Mouse (Mus musculus) kidney, embryonic 16.5 days (tissue): ENCODE data around the gene Fitm1. TPM values are rescaled to one million over a fixed set of nuclear protein-coding genes. Genes with fewer than 3 reads are reported as not detected.

ENCODE experiments used
- ATAC-seq: fragments of 200-750 bp; cut with Nextera tagmentation; 2 replicates; pipeline ENCODE4 v1.8.0; 2017; ENCODE audit warnings: moderate TSS enrichment; ENCODE audit not compliant: low FRiP score, low TSS enrichment
- H3K27ac ChIP-seq: fragments of 300-500 bp; sonication (generic); 2 replicates; pipeline ENCODE4 v1.5.1; 2014; ENCODE audit warnings: low read length
- H3K27me3 ChIP-seq: fragments of 300-500 bp; sonication (generic); 2 replicates; pipeline ENCODE4 v1.6.1; 2014; ENCODE audit warnings: low read length, control low read depth, mixed read lengths; ENCODE audit not compliant: insufficient read depth
- H3K36me3 ChIP-seq: fragments of 300-500 bp; sonication (generic); 2 replicates; pipeline ENCODE4 v1.6.1; 2014; ENCODE audit warnings: low read length, control low read depth, mixed read lengths; ENCODE audit not compliant: insufficient read depth
- H3K4me1 ChIP-seq: fragments of 300-500 bp; sonication (generic); 2 replicates; pipeline ENCODE4 v1.6.1; 2014; ENCODE audit warnings: low read length, control low read depth, mixed read lengths; ENCODE audit not compliant: insufficient read depth
- H3K4me2 ChIP-seq: fragments of 300-500 bp; sonication (generic); replicated peaks from 2 replicates; pipeline ENCODE4 v1.6.1; 2014; ENCODE audit warnings: low read depth, low read length
- H3K4me3 ChIP-seq: fragments of 300-500 bp; sonication (generic); 2 replicates; pipeline ENCODE4 v1.5.1; 2014; ENCODE audit warnings: mild to moderate bottlenecking, low read length
- H3K9ac ChIP-seq: fragments of 300-500 bp; sonication (generic); replicated peaks from 2 replicates; pipeline ENCODE4 v1.6.1; 2014; ENCODE audit warnings: low read length
- H3K9me3 ChIP-seq: fragments of 300-500 bp; sonication (generic); 2 replicates; pipeline ENCODE4 v1.6.1; 2016; ENCODE audit warnings: low read length, control low read depth
- WGBS: fragments of 180-500 bp; shearing (Covaris S2); extraction: QIAGEN DNeasy Blood & Tissue Kit; methylation state at CpG from one replicate; pipeline ENCODE4 v1.1.7; 2014; 5-methylcytosine and 5-hydroxymethylcytosine counted together
- polyA plus RNA-seq: library from polyadenylated mRNA; unstranded; fragments of >200 nt; fragmentation: Nextera tagmentation; extraction: Ambion mirVana; gene quantifications from 2 replicates; pipeline ENCODE4 v1.2.1, GENCODE M21; 2015

Fitm1 gene
- polyA plus RNA-seq, 1 experiment from 2014 or later, result 4.5 TPM

- no peaks in the 10 kb centered on the region for H3K4me1 ChIP-seq
- H3K9ac ChIP-seq, result no peak overlapping the region
- peaks cover 27% of the 10 kb centered on the region for H3K36me3 ChIP-seq
- WGBS, result 94% methylated on average over 8 of the region's 8 CpGs
- no peaks in the 10 kb centered on the region for H3K9me3 ChIP-seq
- no peak overlapping the region for H3K4me2 ChIP-seq
- ATAC-seq, result no peak
- H3K4me3 ChIP-seq, result no peak overlapping the region
- no peak overlapping the region for H3K27ac ChIP-seq
- no peaks in the 10 kb centered on the region for H3K27me3 ChIP-seq
Measured at GRCm38 (mm10) chr14:55551794-55552193, 23.6 kb upstream of the Fitm1 start.

- H3K36me3 ChIP-seq, result 0 out of 2 replicates have a peak, but pooled peaks cover 6% of the 10 kb centered on the region
Measured at GRCm38 (mm10) chr14:55554635-55555034, 20.8 kb upstream of the Fitm1 start.

GRCm38 (mm10) chr14:55555788-55556187 is 19.6 kb upstream of the Fitm1 start:
- no peak overlapping the region for H3K9ac ChIP-seq
- no peak overlapping the region for H3K27ac ChIP-seq
- no peak for ATAC-seq
- peaks cover 7% of the 10 kb centered on the region; the same call in 1 of the 2 replicates for H3K4me1 ChIP-seq
- no peak overlapping the region for H3K4me2 ChIP-seq
- no peaks in the 10 kb centered on the region for H3K36me3 ChIP-seq
- H3K9me3 ChIP-seq, result no peaks in the 10 kb centered on the region
- no peak overlapping the region for H3K4me3 ChIP-seq
- H3K27me3 ChIP-seq, result no peaks in the 10 kb centered on the region
- 90% methylated on average over 3 of the region's 3 CpGs for WGBS

More at GRCm38 (mm10) chr14:55554635-55555034, 20.8 kb upstream of the Fitm1 start:
- H3K9me3 ChIP-seq, result no peaks in the 10 kb centered on the region
- no peak for ATAC-seq
- H3K27ac ChIP-seq, result no peak overlapping the region
- no peaks in the 10 kb centered on the region for H3K27me3 ChIP-seq
- H3K4me3 ChIP-seq, result no peak overlapping the region
- H3K4me1 ChIP-seq, result peaks cover 7% of the 10 kb centered on the region; the same call in 1 of the 2 replicates
- H3K9ac ChIP-seq, result no peak overlapping the region
- no peak overlapping the region for H3K4me2 ChIP-seq

- no peak for ATAC-seq
- peaks cover 18% of the 10 kb centered on the region for H3K4me1 ChIP-seq
- 24% methylated on average over 5 of the region's 5 CpGs for WGBS
- H3K4me3 ChIP-seq, result no peak overlapping the region
- no peak overlapping the region for H3K4me2 ChIP-seq
- no peaks in the 10 kb centered on the region for H3K36me3 ChIP-seq
- H3K9ac ChIP-seq, result no peak overlapping the region
- H3K27ac ChIP-seq, result peak overlapping the region; percentile 85
- H3K27me3 ChIP-seq, result no peaks in the 10 kb centered on the region
- H3K9me3 ChIP-seq, result no peaks in the 10 kb centered on the region
Measured at GRCm38 (mm10) chr14:55557003-55557402, 18.4 kb upstream of the Fitm1 start.

- H3K36me3 ChIP-seq, result no peaks in the 10 kb centered on the region
- no peak overlapping the region for H3K9ac ChIP-seq
- H3K27me3 ChIP-seq, result no peaks in the 10 kb centered on the region
- ATAC-seq, result no peak
- peaks cover 19% of the 10 kb centered on the region for H3K4me1 ChIP-seq
- H3K9me3 ChIP-seq, result no peaks in the 10 kb centered on the region
- H3K4me2 ChIP-seq, result no peak overlapping the region
- WGBS, result 75% methylated on average over 3 of the region's 3 CpGs
- no peak overlapping the region for H3K4me3 ChIP-seq
- peak overlapping the region; percentile 85 for H3K27ac ChIP-seq
Measured at GRCm38 (mm10) chr14:55557587-55557986, 17.8 kb upstream of the Fitm1 start.

- 0 out of 2 replicates have a peak overlapping the region, but pooled peaks have one; percentile 59 for H3K27ac ChIP-seq
- H3K27me3 ChIP-seq, result no peaks in the 10 kb centered on the region
- H3K36me3 ChIP-seq, result peaks cover under 1% of the 10 kb centered on the region; the same call in 1 of the 2 replicates
- no peaks in the 10 kb centered on the region for H3K9me3 ChIP-seq
- 56% methylated on average over 6 of the region's 6 CpGs for whole genome bisulfite sequencing
- no peak overlapping the region for H3K9ac ChIP-seq
- peak overlapping the region; percentile 16; the same call in 1 of the 2 replicates for H3K4me3 ChIP-seq
- no peak for ATAC-seq
- H3K4me2 ChIP-seq, result peak overlapping the region; percentile 89
- H3K4me1 ChIP-seq, result peaks cover 19% of the 10 kb centered on the region
Measured at GRCm38 (mm10) chr14:55558740-55559448, 16.5 kb upstream of the Fitm1 start.

GRCm38 (mm10) chr14:55559799-55560201 is 15.6 kb upstream of the Fitm1 start, which contains the start of gene Dcaf11:
TSS of gene Dcaf11 (plus strand) at chr14:55560006.
- no peaks in the 10 kb centered on the region for H3K9me3 ChIP-seq
- no peaks in the 10 kb centered on the region for H3K27me3 ChIP-seq
- 0% methylated on average over 27 of the region's 27 CpGs for WGBS
- ATAC-seq, result peak; percentile 90
- H3K36me3 ChIP-seq, result peaks cover 10% of the 10 kb centered on the region; the same call in 1 of the 2 replicates
- peaks cover 19% of the 10 kb centered on the region for H3K4me1 ChIP-seq
- H3K4me3 ChIP-seq, result peak within 1 kb of the TSS; percentile 52
- peak within 1 kb of the TSS; percentile 96 for H3K27ac ChIP-seq
- H3K9ac ChIP-seq, result peak within 1 kb of the TSS; percentile 73
- H3K4me2 ChIP-seq, result peak within 1 kb of the TSS; percentile 89

- peak within 1 kb of the TSS; percentile 52 for H3K4me3 ChIP-seq
- ATAC-seq, result peak; percentile 97
- H3K27ac ChIP-seq, result peak within 1 kb of the TSS; percentile 96
- peak within 1 kb of the TSS; percentile 89 for H3K4me2 ChIP-seq
- H3K9ac ChIP-seq, result peak within 1 kb of the TSS; percentile 73
- no peaks in the 10 kb centered on the region for H3K9me3 ChIP-seq
- H3K4me1 ChIP-seq, result peaks cover 19% of the 10 kb centered on the region
- under 1% methylated on average over 51 of the region's 51 CpGs for WGBS
- peaks cover 16% of the 10 kb centered on the region; the same call in 1 of the 2 replicates for H3K36me3 ChIP-seq
- H3K27me3 ChIP-seq, result no peaks in the 10 kb centered on the region
Measured at GRCm38 (mm10) chr14:55560202-55561073, 15.0 kb upstream of the Fitm1 start, which contains the start of gene A730061H03Rik. TSS of gene A730061H03Rik (minus strand) at chr14:55560406.

- WGBS, result 69% methylated on average over 10 of the region's 10 CpGs
- H3K27ac ChIP-seq, result no peak overlapping the region
Measured at GRCm38 (mm10) chr14:55561860-55562259, 13.6 kb upstream of the Fitm1 start.

More at GRCm38 (mm10) chr14:55561860-55562259, 13.6 kb upstream of the Fitm1 start:
- Histone ChIP-seq H3K27me3 (no peaks in the 10 kb centered on the region), H3K4me3 (peak overlapping the region; percentile 52), H3K4me1 (peaks cover 19% of the 10 kb centered on the region), H3K9ac (no peak overlapping the region), H3K36me3 (peaks cover 30% of the 10 kb centered on the region), H3K4me2 (peak overlapping the region; percentile 89), H3K9me3 (no peaks in the 10 kb centered on the region)
- no peak for ATAC-seq
